Mouse (Mus musculus): Measurements from ENCODE around the gene Eif4g3. TPM values are rescaled to one million over a fixed set of nuclear protein-coding genes. Genes with fewer than 3 reads are reported as not detected.

Eif4g3 gene
- total and polyA plus RNA-seq, 3 experiments: 22.8 to 63.7 TPM; not detected in 1

DNA sequence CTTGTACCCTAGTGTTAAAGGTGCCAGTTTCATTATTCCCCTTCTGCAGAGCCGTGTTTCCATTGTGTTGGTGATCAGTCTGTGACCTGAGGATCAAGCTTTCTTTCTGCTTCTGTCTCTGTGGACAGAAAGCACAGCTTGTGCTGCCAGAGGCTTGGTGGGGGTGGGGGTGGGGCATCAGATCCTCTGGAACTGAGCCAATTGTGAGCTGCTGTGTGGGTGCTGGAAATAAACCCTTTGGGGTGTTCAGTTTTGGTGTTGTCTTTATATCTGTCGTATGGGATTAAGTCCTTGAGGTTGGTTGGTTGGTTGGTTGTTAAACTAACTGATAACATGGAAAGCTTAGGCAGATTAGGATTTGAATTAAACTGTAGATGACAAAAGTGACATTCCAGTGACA, 171.0 kb downstream of the Eif4g3 start:
- TF ChIP-seq BHLHE40 (IDR thresholded peaks at IDR 0.05; ENCODE audit: borderline replicate concordance, low read depth, low read length) (no peak), MXI1 (IDR thresholded peaks at IDR 0.05; ENCODE audit: low read depth, low read length) (no peak), TBP (IDR thresholded peaks at IDR 0.05; ENCODE audit: low read depth, low read length) (no peak), USF1 (IDR thresholded peaks at IDR 0.05; ENCODE audit: low read depth, low read length) (no peak), TCF12 (IDR thresholded peaks at IDR 0.05; ENCODE audit: low read depth, low read length) (no peak), MYC (IDR thresholded peaks at IDR 0.05; ENCODE audit: low read depth, low read length) (no peak), JUND (IDR thresholded peaks at IDR 0.05; ENCODE audit: low read depth, low read length) (no peak), GATA1 (IDR thresholded peaks at IDR 0.05; ENCODE audit: low read depth, low read length) (no peak), SIN3A (IDR thresholded peaks at IDR 0.05; ENCODE audit: low read length) (no peak)
- H3K27me3 ChIP-seq (ENCODE audit: control insufficient read depth in 1 of 2, insufficient read depth in 2 of 2, low read length in 2 of 2): no peaks in the 10 kb centered on the region
- no peaks in the 10 kb centered on the region for H3K79me2 ChIP-seq (ENCODE audit: control insufficient read depth, insufficient read depth, low read length, poor library complexity)
- no peak overlapping the region for H3K9ac ChIP-seq (ENCODE audit: control insufficient read depth, low read depth, low read length, poor library complexity, severe bottlenecking)
- H3K4me1 ChIP-seq (ENCODE audit: control insufficient read depth in 1 of 2, insufficient read depth in 2 of 2, low read length in 2 of 2): peaks cover 0 to 13% of the 10 kb centered on the region in 2 experiments; a peak in 2 of 4 replicates
- no peaks in the 10 kb centered on the region for H3K9me3 ChIP-seq (replicated peaks; ENCODE audit: insufficient read depth, low read length)
- DNase-seq (ENCODE audit: low read depth, low spot score): no peak
- peaks cover 7 to 15% of the 10 kb centered on the region in 2 experiments for H3K36me3 ChIP-seq (ENCODE audit: control insufficient read depth in 1 of 2, insufficient read depth in 2 of 2, low read length in 2 of 2)
- no peak overlapping the region for H3K4me3 ChIP-seq (ENCODE audit: control insufficient read depth in 1 of 2, insufficient read depth in 1 of 2, low read depth in 2 of 2, low read length in 2 of 2)
- H3K27ac ChIP-seq (ENCODE audit: control insufficient read depth, low read depth, low read length): no peak overlapping the region

- no peak overlapping the region for H3K4me3 ChIP-seq (ENCODE audit: control insufficient read depth in 1 of 2, insufficient read depth in 1 of 2, low read depth in 2 of 2, low read length in 2 of 2)
- H3K36me3 ChIP-seq (ENCODE audit: control insufficient read depth in 1 of 2, insufficient read depth in 2 of 2, low read length in 2 of 2): peaks cover 7 to 15% of the 10 kb centered on the region in 2 experiments
- H3K9me3 ChIP-seq (replicated peaks; ENCODE audit: insufficient read depth, low read length): no peaks in the 10 kb centered on the region
- peaks cover 0 to 13% of the 10 kb centered on the region in 2 experiments; a peak in 2 of 4 replicates for H3K4me1 ChIP-seq (ENCODE audit: control insufficient read depth in 1 of 2, insufficient read depth in 2 of 2, low read length in 2 of 2)
- TF ChIP-seq BHLHE40 (IDR thresholded peaks at IDR 0.05; ENCODE audit: borderline replicate concordance, low read depth, low read length) (no peak), ZMIZ1 (IDR thresholded peaks at IDR 0.05; ENCODE audit: low read depth, low read length) (no peak), TBP (IDR thresholded peaks at IDR 0.05; ENCODE audit: low read depth, low read length) (no peak), NELFE (IDR thresholded peaks at IDR 0.05; ENCODE audit: low read depth, low read length) (no peak), RAD21 (IDR thresholded peaks at IDR 0.05; ENCODE audit: low read depth, low read length) (no peak), TCF12 (IDR thresholded peaks at IDR 0.05; ENCODE audit: low read depth, low read length) (no peak), ZC3H11A (IDR thresholded peaks at IDR 0.05; ENCODE audit: low read depth, low read length) (no peak), NRF1 (IDR thresholded peaks at IDR 0.05; ENCODE audit: insufficient read depth, low read depth, low read length, poor library complexity, severe bottlenecking) (no peak), HCFC1 (IDR thresholded peaks at IDR 0.05; ENCODE audit: low read depth, low read length) (no peak), ETS1 (IDR thresholded peaks at IDR 0.05; ENCODE audit: low read depth, low read length) (no peak), ELF1 (IDR thresholded peaks at IDR 0.05; ENCODE audit: low read depth, low read length) (no peak), GATA1 (IDR thresholded peaks at IDR 0.05; ENCODE audit: low read depth, low read length) (no peak), RCOR1 (IDR thresholded peaks at IDR 0.05; ENCODE audit: low read depth, low read length) (no peak), USF1 (IDR thresholded peaks at IDR 0.05; ENCODE audit: low read depth, low read length) (no peak), MAFK (IDR thresholded peaks at IDR 0.05; ENCODE audit: borderline replicate concordance, low read depth, low read length) (no peak)
- H3K27ac ChIP-seq (ENCODE audit: control insufficient read depth, low read depth, low read length): no peak overlapping the region
- H3K9ac ChIP-seq (ENCODE audit: control insufficient read depth, low read depth, low read length, poor library complexity, severe bottlenecking): no peak overlapping the region
- no peaks in the 10 kb centered on the region for H3K79me2 ChIP-seq (ENCODE audit: control insufficient read depth, insufficient read depth, low read length, poor library complexity)
- no peaks in the 10 kb centered on the region for H3K27me3 ChIP-seq (ENCODE audit: control insufficient read depth in 1 of 2, insufficient read depth in 2 of 2, low read length in 2 of 2)
- DNase-seq (ENCODE audit: low read depth, low spot score): no peak
Measured at GRCm38 (mm10) chr4:138164860-138165259, 172.0 kb downstream of the Eif4g3 start.
